Mouse (Mus musculus): ENCODE data around the gene Gde1.

GRCm38 (mm10) chr7:118747891-118748672 is 42.5 kb upstream of the Gde1 start:
- TF ChIP-seq POLR2A (IDR thresholded peaks at IDR 0.05; ENCODE audit: borderline replicate concordance, low read depth, low read length) (no peak), CTCF (IDR thresholded peaks at IDR 0.05; ENCODE audit: low read depth, low read length) (no peak)

Measured in bone marrow macrophage, adult 2 months (primary cell).